Mouse (Mus musculus): ENCODE results near the gene Gm14744. TPM values are rescaled to one million over a fixed set of nuclear protein-coding genes. Genes with fewer than 3 reads are reported as not detected.
"Not testable (repeated sequence)": the region's sequence is repeated elsewhere in the genome, so short reads cannot be mapped to it uniquely, and the experiment has no call there.

The Gm14744 gene
- not detected in 2 replicates for polyA plus RNA-seq (2015; fragmentation: Nextera tagmentation; extraction: Ambion mirVana)

- 97% methylated on average over 2 of the region's 2 CpGs for WGBS
- H3K9me3 ChIP-seq (ENCODE audit: control insufficient read depth, low read length); H3K36me3 ChIP-seq (ENCODE audit: control insufficient read depth, insufficient read depth, low read length); H3K4me3 ChIP-seq (ENCODE audit: low read length); H3K27me3 ChIP-seq (replicated peaks; ENCODE audit: control insufficient read depth, insufficient read depth, low read length); ATAC-seq; H3K9ac ChIP-seq (ENCODE audit: low read depth, low read length); H3K27ac ChIP-seq (ENCODE audit: low read depth, low read length); H3K4me1 ChIP-seq (ENCODE audit: control insufficient read depth, insufficient read depth, low read depth, low read length); H3K4me2 ChIP-seq (ENCODE audit: low read length): not testable (repeated sequence)
These were observed at the start of gene Gm14744 for GRCm38 (mm10) chrX:77864458-77864857. Gene Gm14744, plus strand, starts transcription at chrX:77864758.

- ATAC-seq: no peak
- Histone ChIP-seq H3K4me3 (ENCODE audit: low read length) (no peak within 1 kb of the TSS), H3K27ac (ENCODE audit: low read depth, low read length) (no peak within 1 kb of the TSS), H3K9me3 (ENCODE audit: control insufficient read depth, low read length) (no peaks in the 10 kb centered on the region), H3K36me3 (ENCODE audit: control insufficient read depth, insufficient read depth, low read length) (no peaks in the 10 kb centered on the region), H3K27me3 (replicated peaks; ENCODE audit: control insufficient read depth, insufficient read depth, low read length) (no peaks in the 10 kb centered on the region), H3K4me2 (ENCODE audit: low read length) (no peak within 1 kb of the TSS), H3K9ac (ENCODE audit: low read depth, low read length) (no peak within 1 kb of the TSS), H3K4me1 (ENCODE audit: control insufficient read depth, insufficient read depth, low read depth, low read length) (no peaks in the 10 kb centered on the region)
- WGBS: 81% methylated on average over 1 of the region's 1 CpGs
These were observed 11.0 kb upstream of the Gm14744 start, which contains the start of gene Pbsn for GRCm38 (mm10) chrX:77853523-77853922. Gene Pbsn, minus strand, starts transcription at chrX:77853623.

GRCm38 (mm10) chrX:77880033-77880432 is 15.5 kb downstream of the Gm14744 start:
- WGBS: 49% methylated on average over 2 of the region's 4 CpGs
- H3K4me1 ChIP-seq (ENCODE audit: control insufficient read depth, insufficient read depth, low read depth, low read length); H3K4me3 ChIP-seq (ENCODE audit: low read length); H3K9ac ChIP-seq (ENCODE audit: low read depth, low read length); H3K4me2 ChIP-seq (ENCODE audit: low read length); H3K9me3 ChIP-seq (ENCODE audit: control insufficient read depth, low read length); ATAC-seq; H3K36me3 ChIP-seq (ENCODE audit: control insufficient read depth, insufficient read depth, low read length); H3K27ac ChIP-seq (ENCODE audit: low read depth, low read length); H3K27me3 ChIP-seq (replicated peaks; ENCODE audit: control insufficient read depth, insufficient read depth, low read length): not testable (repeated sequence)

Other genes starting within 250 kb of the Gm14744 start
- gene Prkx, start 68.5 kb upstream of the Gm14744 start, polyA plus RNA-seq (2015; fragmentation: Nextera tagmentation; extraction: Ambion mirVana): 21.4 and 24.1 TPM in 2 replicates
- gene Pbsn, start 11.1 kb upstream of the Gm14744 start, polyA plus RNA-seq (2015; fragmentation: Nextera tagmentation; extraction: Ambion mirVana): not detected in 2 replicates
- gene 5430402E10Rik, start 60.3 kb downstream of the Gm14744 start, polyA plus RNA-seq (2015; fragmentation: Nextera tagmentation; extraction: Ambion mirVana): not detected in 2 replicates
- gene Obp1a, start 226.6 kb downstream of the Gm14744 start, polyA plus RNA-seq (2015; fragmentation: Nextera tagmentation; extraction: Ambion mirVana): not detected in 2 replicates